Comparison of ENCODE assay signal across 15 mouse cellular contexts in genomic region chr11:50147267-50147957, GRCm38 (mm10). TPM values are rescaled to one million over a fixed set of nuclear protein-coding genes. Genes with fewer than 3 reads are reported as not detected.
DNase-seq lines count a peak whose midpoint lies in the region; ATAC-seq and TF ChIP-seq lines count a peak whose summit lies in the region.
"Had no signal": no experiment of that assay in that cellular context is flagged by ENCODE, and none has a peak within 500 bp of the region (broad histone marks: within the 10 kb centered on the region; RNA-seq: fewer than 3 reads in every experiment).

No protein-coding gene starts in this region.

- TF ChIP-seq EP300 in heart, postnatal 0 days (IDR thresholded peaks at IDR 0.05; ENCODE audit: low read depth): no peak

- no peak overlapping the region for H3K9ac ChIP-seq in heart, postnatal 0 days (replicated peaks; ENCODE audit: low read depth, low read length)
- no peak overlapping the region for H3K9ac ChIP-seq in forebrain, embryonic 12.5 days
- no peak overlapping the region for H3K9ac ChIP-seq in midbrain, embryonic 16.5 days (ENCODE audit: low read depth, low read length)
- H3K9ac ChIP-seq: embryonic facial prominence, embryonic 12.5 days; forebrain, embryonic 13.5 days; midbrain, embryonic 13.5 days; neural tube, embryonic 13.5 days; stomach, embryonic 15.5 days had no signal

- H3K4me2 ChIP-seq in heart, postnatal 0 days (ENCODE audit: low read depth, low read length): no peak overlapping the region
- H3K4me2 ChIP-seq in forebrain, embryonic 12.5 days: no peak overlapping the region
- H3K4me2 ChIP-seq in midbrain, embryonic 16.5 days (ENCODE audit: low read length): no peak overlapping the region
- H3K4me2 ChIP-seq: embryonic facial prominence, embryonic 12.5 days; forebrain, embryonic 13.5 days; midbrain, embryonic 13.5 days; neural tube, embryonic 13.5 days; stomach, embryonic 15.5 days had no signal

- DNase-seq in adrenal gland, adult (ENCODE audit: inconsistent age in 2 of 2, low spot score in 1 of 2): peak; percentile 87 to 91
- no peak for DNase-seq in adrenal gland, postnatal 4 days (ENCODE audit: low spot score in 2 of 2)
- DNase-seq in lung, postnatal 36 days: peak; percentile 56
- no peak for DNase-seq in lung, adult 18-20 months
- peak; percentile 55 for DNase-seq in heart, postnatal 0 days (ENCODE audit: low spot score)
- no peak for DNase-seq in right cerebral cortex, postnatal 25 days
- DNase-seq: lung, adult 2 months had no signal

- no peaks in the 10 kb centered on the region for H3K9me3 ChIP-seq in heart, postnatal 0 days (replicated peaks; ENCODE audit: control insufficient read depth, low read length)
- H3K9me3 ChIP-seq in forebrain, embryonic 12.5 days: no peaks in the 10 kb centered on the region
- H3K9me3 ChIP-seq in midbrain, embryonic 16.5 days (replicated peaks; ENCODE audit: control insufficient read depth, low read length, poor library complexity, severe bottlenecking): no peaks in the 10 kb centered on the region
- H3K9me3 ChIP-seq: embryonic facial prominence, embryonic 12.5 days; forebrain, embryonic 13.5 days; midbrain, embryonic 13.5 days; neural tube, embryonic 13.5 days; stomach, embryonic 15.5 days had no signal

- H3K4me3 ChIP-seq in heart, postnatal 0 days (ENCODE audit: low read depth, low read length): no peak overlapping the region
- no peak overlapping the region for H3K4me3 ChIP-seq in forebrain, embryonic 12.5 days (replicated peaks)
- no peak overlapping the region for H3K4me3 ChIP-seq in midbrain, embryonic 16.5 days (ENCODE audit: low read depth, low read length)
- H3K4me3 ChIP-seq: embryonic facial prominence, embryonic 12.5 days; forebrain, embryonic 13.5 days; midbrain, embryonic 13.5 days; neural tube, embryonic 13.5 days; stomach, embryonic 15.5 days had no signal

- peaks cover 14% of the 10 kb centered on the region for H3K4me1 ChIP-seq in heart, postnatal 0 days (ENCODE audit: control insufficient read depth, insufficient read depth)
- no peaks in the 10 kb centered on the region for H3K4me1 ChIP-seq in forebrain, embryonic 12.5 days
- no peaks in the 10 kb centered on the region for H3K4me1 ChIP-seq in midbrain, embryonic 16.5 days (ENCODE audit: control insufficient read depth, insufficient read depth, low read length)
- H3K4me1 ChIP-seq: embryonic facial prominence, embryonic 12.5 days; forebrain, embryonic 13.5 days; midbrain, embryonic 13.5 days; neural tube, embryonic 13.5 days; stomach, embryonic 15.5 days had no signal

- ATAC-seq in heart, postnatal 0 days (ENCODE audit: insufficient read depth, low read depth): peak; percentile 76
- no peak for ATAC-seq in forebrain, embryonic 12.5 days (ENCODE audit: low FRiP score)
- no peak for ATAC-seq in midbrain, embryonic 16.5 days
- ATAC-seq: forebrain, embryonic 13.5 days; intestine, postnatal 0 days; midbrain, embryonic 13.5 days had no signal

- peaks cover 83% of the 10 kb centered on the region for H3K36me3 ChIP-seq in heart, postnatal 0 days (replicated peaks; ENCODE audit: control insufficient read depth, insufficient read depth, low read length)
- H3K36me3 ChIP-seq in forebrain, embryonic 12.5 days (replicated peaks): peaks cover 87% of the 10 kb centered on the region
- H3K36me3 ChIP-seq in midbrain, embryonic 16.5 days (ENCODE audit: control insufficient read depth, insufficient read depth, low read length): peaks cover 60% of the 10 kb centered on the region

- no peak for TF ChIP-seq CTCF in heart, postnatal 0 days (IDR thresholded peaks at IDR 0.05; ENCODE audit: low read depth)

- WGBS in heart, postnatal 0 days: 26% methylated on average over 9 of the region's 9 CpGs
- WGBS in forebrain, embryonic 12.5 days: 90% methylated on average over 9 of the region's 9 CpGs
- WGBS in midbrain, embryonic 16.5 days: 88% methylated on average over 9 of the region's 9 CpGs

- H3K27me3 ChIP-seq in heart, postnatal 0 days (ENCODE audit: control insufficient read depth, insufficient read depth, low read length): no peaks in the 10 kb centered on the region
- no peaks in the 10 kb centered on the region for H3K27me3 ChIP-seq in forebrain, embryonic 12.5 days
- H3K27me3 ChIP-seq in midbrain, embryonic 16.5 days (ENCODE audit: control insufficient read depth, insufficient read depth, low read depth, low read length): no peaks in the 10 kb centered on the region
- H3K27me3 ChIP-seq: embryonic facial prominence, embryonic 12.5 days; forebrain, embryonic 13.5 days; midbrain, embryonic 13.5 days; neural tube, embryonic 13.5 days; stomach, embryonic 15.5 days had no signal

- peak overlapping the region; percentile 86 for H3K27ac ChIP-seq in heart, postnatal 0 days (ENCODE audit: low read depth)
- no peak overlapping the region for H3K27ac ChIP-seq in forebrain, embryonic 12.5 days
- H3K27ac ChIP-seq in midbrain, embryonic 16.5 days (ENCODE audit: low read length): no peak overlapping the region
- H3K27ac ChIP-seq: embryonic facial prominence, embryonic 12.5 days; forebrain, embryonic 13.5 days; midbrain, embryonic 13.5 days; neural tube, embryonic 13.5 days; stomach, embryonic 15.5 days had no signal

RNA-seq across cellular contexts. Expression of gene Tbc1d9b, which starts 16.2 kb away (rescaled TPM):
- 100 to 1,000 TPM; 108 to 120 TPM for total RNA-seq in adrenal gland, postnatal 4 days (2021)
- total RNA-seq in heart, postnatal 0 days (2014; rRNA removed; ENCODE audit: low replicate concordance): 37.6 and 49.0 TPM in 2 replicates
- polyA plus RNA-seq in heart, postnatal 0 days (2015; fragmentation: Nextera tagmentation; extraction: Ambion mirVana): 18.2 and 18.4 TPM in 2 replicates
- 38.3 and 39.2 TPM in 2 replicates for polyA plus RNA-seq in forebrain, embryonic 12.5 days (2016; fragmentation: Nextera tagmentation; extraction: Ambion mirVana)
- polyA plus RNA-seq in midbrain, embryonic 16.5 days (2015; fragmentation: Nextera tagmentation; extraction: Ambion mirVana): 38.3 and 38.4 TPM in 2 replicates

RNA-seq across cellular contexts. Expression of gene Mrnip, which starts 26.8 kb away (rescaled TPM):
- total RNA-seq in adrenal gland, postnatal 4 days (2021): 10 to 100 TPM; 24.8 to 26.2 TPM
- 6.3 and 18.6 TPM in 2 replicates for total RNA-seq in heart, postnatal 0 days (2014; rRNA removed; ENCODE audit: low replicate concordance)
- polyA plus RNA-seq in heart, postnatal 0 days (2015; fragmentation: Nextera tagmentation; extraction: Ambion mirVana): 7.7 and 7.9 TPM in 2 replicates
- 22.2 and 24.9 TPM in 2 replicates for polyA plus RNA-seq in forebrain, embryonic 12.5 days (2016; fragmentation: Nextera tagmentation; extraction: Ambion mirVana)
- 32.7 and 39.2 TPM in 2 replicates for polyA plus RNA-seq in midbrain, embryonic 16.5 days (2015; fragmentation: Nextera tagmentation; extraction: Ambion mirVana)

Comparison
In these comparisons a context has a peak if more than half of its experiments do, and no peak if none do; other contexts are left out.
1. DNase-seq: peak in adrenal gland, adult (2 of 2), lung, postnatal 36 days (single experiment) and heart, postnatal 0 days (single experiment); none in adrenal gland, postnatal 4 days (0 of 2), lung, adult 18-20 months (0 of 2) and right cerebral cortex, postnatal 25 days (single experiment).